Mouse (Mus musculus): ENCODE measurements around the gene Mrps18a.
A peak's percentile ranks its signal among the peaks of the same experiment; 100 is the strongest.

Gene Mrps18a

GRCm38 (mm10) chr17:46102608-46103159 lies 8.1 kb upstream of the Mrps18a start:
- DNase-seq (ENCODE audit: low spot score): no peak

GRCm38 (mm10) chr17:46104487-46104886 lies 6.3 kb upstream of the Mrps18a start:
- no peak for DNase-seq (ENCODE audit: low spot score)

- DNase-seq (ENCODE audit: low spot score): no peak
Observed at GRCm38 (mm10) chr17:46108286-46108685, 2.5 kb upstream of the Mrps18a start.

GRCm38 (mm10) chr17:46115489-46115888 lies 4.7 kb downstream of the Mrps18a start:
- DNase-seq (ENCODE audit: low spot score): no peak

- no peak for DNase-seq (ENCODE audit: low spot score)
Observed at GRCm38 (mm10) chr17:46116138-46116537, 5.4 kb downstream of the Mrps18a start.

- no peak for DNase-seq (ENCODE audit: low spot score)
Observed at GRCm38 (mm10) chr17:46116881-46117280, 6.1 kb downstream of the Mrps18a start.

- no peak for DNase-seq (ENCODE audit: low spot score)
Observed at GRCm38 (mm10) chr17:46117623-46118422, 7.0 kb downstream of the Mrps18a start.

- no peak for DNase-seq (ENCODE audit: low spot score)
Observed at GRCm38 (mm10) chr17:46118423-46118850, 7.7 kb downstream of the Mrps18a start.

GRCm38 (mm10) chr17:46119641-46120040 lies 8.9 kb downstream of the Mrps18a start:
- peak; percentile 29 for DNase-seq (ENCODE audit: low spot score)

- no peak for DNase-seq (ENCODE audit: low spot score)
Observed at GRCm38 (mm10) chr17:46122791-46123190, 12.0 kb downstream of the Mrps18a start.

- no peak for DNase-seq (ENCODE audit: low spot score)
Observed at GRCm38 (mm10) chr17:46123285-46123684, 12.5 kb downstream of the Mrps18a start.

GRCm38 (mm10) chr17:46123953-46124700 lies 13.3 kb downstream of the Mrps18a start:
- DNase-seq (ENCODE audit: low spot score): no peak

- DNase-seq (ENCODE audit: low spot score): no peak
Observed at GRCm38 (mm10) chr17:46126608-46127007, 15.8 kb downstream of the Mrps18a start.

GRCm38 (mm10) chr17:46127814-46128493 lies 17.2 kb downstream of the Mrps18a start:
- no peak for DNase-seq (ENCODE audit: low spot score)

- no peak for DNase-seq (ENCODE audit: low spot score)
Observed at GRCm38 (mm10) chr17:46129741-46130498, 19.1 kb downstream of the Mrps18a start.

- DNase-seq (ENCODE audit: low spot score): peak; percentile 50
Observed at GRCm38 (mm10) chr17:46132058-46132718, 21.4 kb downstream of the Mrps18a start.

- no peak for DNase-seq (ENCODE audit: low spot score)
Observed at GRCm38 (mm10) chr17:46132862-46133261, 22.1 kb downstream of the Mrps18a start.

- no peak for DNase-seq (ENCODE audit: low spot score)
Observed at GRCm38 (mm10) chr17:46138563-46139236, 27.9 kb downstream of the Mrps18a start.

GRCm38 (mm10) chr17:46139872-46140271 lies 29.1 kb downstream of the Mrps18a start:
- DNase-seq (ENCODE audit: low spot score): no peak

Data from left cerebral cortex, adult 11 months (tissue).